Mouse (Mus musculus): Measurements from ENCODE around the gene Creb5. TPM values are rescaled to one million over a fixed set of nuclear protein-coding genes. Genes with fewer than 3 reads are reported as not detected.
"Not testable (repeated sequence)": the region's sequence is repeated elsewhere in the genome, so short reads cannot be mapped to it uniquely, and the experiment has no call there.

The Creb5 gene
- polyA plus RNA-seq, 1 experiment from 2014 or later, result 22.3 TPM

- no peak overlapping the region for H3K4me2 ChIP-seq (ENCODE audit: low read depth, severe bottlenecking)
- H3K36me3 ChIP-seq (ENCODE audit: control insufficient read depth, insufficient read depth, low read length), result no peaks in the 10 kb centered on the region; the same call in 1 of the 2 replicates
- H3K4me1 ChIP-seq (ENCODE audit: control insufficient read depth, insufficient read depth, low read length), result peaks cover 28% of the 10 kb centered on the region
- DNase-seq (ENCODE audit: low spot score) (peak; percentile 33), ATAC-seq (ENCODE audit: insufficient number of reproducible peaks, low FRiP score, low TSS enrichment, low read depth) (no peak)
- H3K4me3 ChIP-seq (ENCODE audit: low read depth, low read length), result no peak overlapping the region
- H3K9me3 ChIP-seq (ENCODE audit: control insufficient read depth, low read length), result no peaks in the 10 kb centered on the region
- 62% methylated on average over 4 of the region's 4 CpGs for WGBS
- H3K27me3 ChIP-seq (ENCODE audit: control insufficient read depth, insufficient read depth, low read length), result no peaks in the 10 kb centered on the region
- H3K27ac ChIP-seq (replicated peaks; ENCODE audit: low read depth, low read length), result no peak overlapping the region
- no peak overlapping the region for H3K9ac ChIP-seq (ENCODE audit: low read length)
Measured at GRCm38 (mm10) chr6:53395208-53395607, 108.1 kb downstream of the Creb5 start.

- Histone ChIP-seq H3K27me3 (ENCODE audit: control insufficient read depth, insufficient read depth, low read length) (no peaks in the 10 kb centered on the region), H3K9ac (ENCODE audit: low read length) (no peak overlapping the region), H3K4me1 (ENCODE audit: control insufficient read depth, insufficient read depth, low read length) (peaks cover 35% of the 10 kb centered on the region), H3K9me3 (ENCODE audit: control insufficient read depth, low read length) (no peaks in the 10 kb centered on the region), H3K36me3 (ENCODE audit: control insufficient read depth, insufficient read depth, low read length) (no peaks in the 10 kb centered on the region; the same call in 1 of the 2 replicates), H3K4me3 (ENCODE audit: low read depth, low read length) (no peak overlapping the region), H3K4me2 (ENCODE audit: low read depth, severe bottlenecking) (no peak overlapping the region), H3K27ac (replicated peaks; ENCODE audit: low read depth, low read length) (no peak overlapping the region)
- ATAC-seq (ENCODE audit: insufficient number of reproducible peaks, low FRiP score, low TSS enrichment, low read depth) (no peak), DNase-seq (ENCODE audit: low spot score) (no peak)
- WGBS, result 91% methylated on average over 3 of the region's 3 CpGs
Measured at GRCm38 (mm10) chr6:53396421-53396820, 109.4 kb downstream of the Creb5 start.

DNA sequence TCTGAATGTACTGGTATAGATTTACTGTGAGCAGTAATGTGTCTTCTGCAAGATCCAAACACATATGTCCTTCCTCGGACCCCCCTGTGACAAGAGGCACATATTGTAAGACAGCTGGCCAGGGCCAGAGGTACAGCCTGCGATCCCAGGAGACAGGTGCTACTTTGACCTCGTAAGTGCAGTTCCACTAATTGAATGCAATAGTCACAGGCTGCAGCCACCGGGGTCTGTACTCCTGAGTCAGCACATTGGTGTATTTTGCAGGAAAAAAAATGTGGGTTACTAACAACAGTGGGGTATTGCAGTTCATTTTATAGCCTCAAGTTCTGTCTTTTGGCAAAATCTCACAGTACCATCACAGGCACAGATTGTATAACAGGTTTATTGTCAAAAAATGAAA, 110.7 kb downstream of the Creb5 start:
- no peak overlapping the region for H3K4me3 ChIP-seq (ENCODE audit: low read depth, low read length)
- ATAC-seq (ENCODE audit: insufficient number of reproducible peaks, low FRiP score, low TSS enrichment, low read depth), result no peak
- no peak overlapping the region for H3K9ac ChIP-seq (ENCODE audit: low read length)
- H3K4me2 ChIP-seq (ENCODE audit: low read depth, severe bottlenecking), result no peak overlapping the region
- H3K27me3 ChIP-seq (ENCODE audit: control insufficient read depth, insufficient read depth, low read length), result no peaks in the 10 kb centered on the region
- H3K27ac ChIP-seq (replicated peaks; ENCODE audit: low read depth, low read length), result no peak overlapping the region
- H3K4me1 ChIP-seq (ENCODE audit: control insufficient read depth, insufficient read depth, low read length), result peaks cover 35% of the 10 kb centered on the region
- WGBS, result 23% methylated on average over 4 of the region's 4 CpGs
- H3K9me3 ChIP-seq (ENCODE audit: control insufficient read depth, low read length), result no peaks in the 10 kb centered on the region
- H3K36me3 ChIP-seq (ENCODE audit: control insufficient read depth, insufficient read depth, low read length), result no peaks in the 10 kb centered on the region; the same call in 1 of the 2 replicates
- DNase-seq (ENCODE audit: low spot score), result no peak

GRCm38 (mm10) chr6:53398297-53399140, 111.4 kb downstream of the Creb5 start:
- Histone ChIP-seq H3K4me1 (ENCODE audit: control insufficient read depth, insufficient read depth, low read length) (peaks cover 35% of the 10 kb centered on the region), H3K4me2 (ENCODE audit: low read depth, severe bottlenecking) (0 out of 2 replicates have a peak overlapping the region, but pooled peaks have one; percentile 10), H3K36me3 (ENCODE audit: control insufficient read depth, insufficient read depth, low read length) (no peaks in the 10 kb centered on the region; the same call in 1 of the 2 replicates), H3K27ac (replicated peaks; ENCODE audit: low read depth, low read length) (0 out of 2 replicates have a peak overlapping the region, but pooled peaks have one; percentile 36), H3K27me3 (ENCODE audit: control insufficient read depth, insufficient read depth, low read length) (no peaks in the 10 kb centered on the region), H3K9me3 (ENCODE audit: control insufficient read depth, low read length) (no peaks in the 10 kb centered on the region), H3K9ac (ENCODE audit: low read length) (no peak overlapping the region), H3K4me3 (ENCODE audit: low read depth, low read length) (no peak overlapping the region)
- ATAC-seq (ENCODE audit: insufficient number of reproducible peaks, low FRiP score, low TSS enrichment, low read depth) (no peak), DNase-seq (ENCODE audit: low spot score) (peak; percentile 39)
- WGBS, result 32% methylated on average over 18 of the region's 18 CpGs

GRCm38 (mm10) chr6:53401364-53401763, 114.3 kb downstream of the Creb5 start:
- no peak overlapping the region for H3K4me3 ChIP-seq (ENCODE audit: low read depth, low read length)
- no peaks in the 10 kb centered on the region for H3K9me3 ChIP-seq (ENCODE audit: control insufficient read depth, low read length)
- H3K4me2 ChIP-seq (ENCODE audit: low read depth, severe bottlenecking), result no peak overlapping the region
- WGBS, result 77% methylated on average over 6 of the region's 6 CpGs
- DNase-seq (ENCODE audit: low spot score) (no peak), ATAC-seq (ENCODE audit: insufficient number of reproducible peaks, low FRiP score, low TSS enrichment, low read depth) (no peak)
- no peak overlapping the region for H3K27ac ChIP-seq (replicated peaks; ENCODE audit: low read depth, low read length)
- no peaks in the 10 kb centered on the region; the same call in 1 of the 2 replicates for H3K36me3 ChIP-seq (ENCODE audit: control insufficient read depth, insufficient read depth, low read length)
- H3K27me3 ChIP-seq (ENCODE audit: control insufficient read depth, insufficient read depth, low read length), result no peaks in the 10 kb centered on the region
- no peak overlapping the region for H3K9ac ChIP-seq (ENCODE audit: low read length)
- peaks cover 27% of the 10 kb centered on the region for H3K4me1 ChIP-seq (ENCODE audit: control insufficient read depth, insufficient read depth, low read length)

DNA sequence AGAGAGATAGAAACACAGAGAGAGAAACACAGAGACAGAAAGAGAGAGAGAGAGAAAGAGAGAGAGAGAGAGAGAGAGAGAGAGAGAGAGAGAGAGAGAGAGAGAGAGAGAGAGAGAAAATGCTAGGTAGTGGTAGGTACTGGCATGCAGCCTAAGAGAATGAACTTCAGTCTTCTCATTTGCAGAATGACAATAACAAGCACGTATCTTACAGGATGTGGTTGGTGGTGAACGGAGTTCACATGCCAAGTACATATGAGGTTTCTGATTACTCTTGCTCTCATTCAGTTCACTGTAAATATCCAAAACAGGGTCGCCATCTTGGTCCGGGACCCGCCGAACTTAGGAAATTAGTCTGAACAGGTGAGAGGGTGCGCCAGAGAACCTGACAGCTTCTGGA, 115.5 kb downstream of the Creb5 start:
- not testable (repeated sequence) for H3K9me3 ChIP-seq (ENCODE audit: control insufficient read depth, low read length); H3K4me2 ChIP-seq (ENCODE audit: low read depth, severe bottlenecking); H3K27ac ChIP-seq (replicated peaks; ENCODE audit: low read depth, low read length); H3K4me3 ChIP-seq (ENCODE audit: low read depth, low read length); H3K36me3 ChIP-seq (ENCODE audit: control insufficient read depth, insufficient read depth, low read length); H3K9ac ChIP-seq (ENCODE audit: low read length); DNase-seq (ENCODE audit: low spot score); ATAC-seq (ENCODE audit: insufficient number of reproducible peaks, low FRiP score, low TSS enrichment, low read depth); H3K27me3 ChIP-seq (ENCODE audit: control insufficient read depth, insufficient read depth, low read length)
- H3K4me1 ChIP-seq (ENCODE audit: control insufficient read depth, insufficient read depth, low read length), result peaks cover 24% of the 10 kb centered on the region
- WGBS, result 95% methylated on average over 6 of the region's 7 CpGs

DNA sequence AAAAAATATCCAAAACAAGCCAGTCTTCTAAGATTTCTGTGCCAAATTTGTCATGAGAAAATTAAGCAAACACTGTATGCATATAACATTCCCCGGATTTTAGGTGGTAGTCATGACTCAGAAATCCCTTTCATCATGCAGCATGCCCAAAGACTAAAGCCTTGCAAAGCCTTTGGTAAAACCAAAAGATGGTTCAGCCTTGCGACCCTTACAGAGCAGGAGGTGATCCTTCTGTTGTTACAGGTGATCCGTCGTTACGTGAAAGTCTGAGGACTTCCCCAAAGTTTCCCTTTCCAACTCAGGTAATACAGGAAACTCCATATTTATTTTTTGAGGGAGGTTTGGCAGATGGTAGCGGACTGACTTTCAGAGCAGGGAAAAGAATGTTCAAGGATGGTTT, 122.1 kb downstream of the Creb5 start:
- Histone ChIP-seq H3K4me3 (ENCODE audit: low read depth, low read length) (no peak overlapping the region), H3K36me3 (ENCODE audit: control insufficient read depth, insufficient read depth, low read length) (no peaks in the 10 kb centered on the region)

GRCm38 (mm10) chr6:53421345-53421744, 134.3 kb downstream of the Creb5 start:
- no peak overlapping the region for H3K9ac ChIP-seq (ENCODE audit: low read length)
- H3K27me3 ChIP-seq (ENCODE audit: control insufficient read depth, insufficient read depth, low read length), result no peaks in the 10 kb centered on the region
- H3K4me3 ChIP-seq (ENCODE audit: low read depth, low read length), result no peak overlapping the region
- no peaks in the 10 kb centered on the region for H3K36me3 ChIP-seq (ENCODE audit: control insufficient read depth, insufficient read depth, low read length)
- no peak overlapping the region for H3K27ac ChIP-seq (replicated peaks; ENCODE audit: low read depth, low read length)
- DNase-seq (ENCODE audit: low spot score) (no peak), ATAC-seq (ENCODE audit: insufficient number of reproducible peaks, low FRiP score, low TSS enrichment, low read depth) (no peak)
- peaks cover 4% of the 10 kb centered on the region; the same call in 1 of the 2 replicates for H3K4me1 ChIP-seq (ENCODE audit: control insufficient read depth, insufficient read depth, low read length)
- H3K9me3 ChIP-seq (ENCODE audit: control insufficient read depth, low read length), result no peaks in the 10 kb centered on the region
- WGBS, result 46% methylated on average over 3 of the region's 3 CpGs
- H3K4me2 ChIP-seq (ENCODE audit: low read depth, severe bottlenecking), result no peak overlapping the region

More for the DNA sequence above, 122.1 kb downstream of the Creb5 start:
- Histone ChIP-seq H3K4me2 (ENCODE audit: low read depth, severe bottlenecking) (no peak overlapping the region), H3K27ac (replicated peaks; ENCODE audit: low read depth, low read length) (no peak overlapping the region), H3K4me1 (ENCODE audit: control insufficient read depth, insufficient read depth, low read length) (no peaks in the 10 kb centered on the region), H3K9ac (ENCODE audit: low read length) (no peak overlapping the region), H3K9me3 (ENCODE audit: control insufficient read depth, low read length) (no peaks in the 10 kb centered on the region), H3K27me3 (ENCODE audit: control insufficient read depth, insufficient read depth, low read length) (no peaks in the 10 kb centered on the region)
- ATAC-seq (ENCODE audit: insufficient number of reproducible peaks, low FRiP score, low TSS enrichment, low read depth) (no peak), DNase-seq (ENCODE audit: low spot score) (no peak)
- 96% methylated on average over 6 of the region's 6 CpGs for WGBS
